Mouse (Mus musculus): ENCODE results near the gene 0610009B22Rik.

DNA sequence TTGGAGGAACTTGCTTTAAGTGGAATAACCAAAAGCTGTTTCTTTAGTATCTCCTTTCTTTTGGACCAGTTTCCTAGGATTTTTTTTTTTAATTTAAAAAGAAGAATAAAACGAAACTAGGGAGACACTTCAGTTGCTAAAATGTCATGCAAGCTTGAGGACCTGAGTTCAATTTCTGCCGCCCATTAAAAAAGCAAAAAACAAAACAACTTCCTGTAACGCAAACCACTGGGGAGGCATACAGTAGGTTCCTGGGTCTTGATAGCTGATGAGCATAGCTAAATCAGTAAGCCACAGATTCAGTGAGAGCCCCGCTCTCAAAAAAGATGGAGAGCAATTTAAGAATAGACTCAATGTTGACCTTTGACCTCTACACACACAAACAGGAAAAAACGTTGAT lies 50.2 kb downstream of the 0610009B22Rik start:
- TF ChIP-seq CTCF (IDR thresholded peaks at IDR 0.05; ENCODE audit: low read depth, low read length): no peak
- TF ChIP-seq POLR2A (IDR thresholded peaks at IDR 0.05; ENCODE audit: insufficient read depth, low read length): no peak

Data from ES-Bruce4 (cell line).